Mouse (Mus musculus) gastrocnemius, postnatal 10 days (tissue): ENCODE data around the gene Vmn2r94. TPM values are rescaled to one million over a fixed set of nuclear protein-coding genes. Genes with fewer than 3 reads are reported as not detected.

Source experiments
- DNase-seq: peaks from one replicate; pipeline ENCODE4 v3.0.0; 2021; ENCODE audit warnings: mixed read lengths
- long read RNA-seq, 2 experiments: library from polyadenylated mRNA; stranded (forward); transcript quantifications; one replicate each; pipeline ENCODE4 v2.0.0; 2021
- total RNA-seq, 2 experiments: library from RNA; stranded (reverse); gene quantifications; 2 replicates each; pipeline ENCODE4 v1.2.3; 2021

Vmn2r94 gene
- not detected for total RNA-seq
- long read RNA-seq, experiment 1: 0 reads
- long read RNA-seq, experiment 2: 0 reads

DNA sequence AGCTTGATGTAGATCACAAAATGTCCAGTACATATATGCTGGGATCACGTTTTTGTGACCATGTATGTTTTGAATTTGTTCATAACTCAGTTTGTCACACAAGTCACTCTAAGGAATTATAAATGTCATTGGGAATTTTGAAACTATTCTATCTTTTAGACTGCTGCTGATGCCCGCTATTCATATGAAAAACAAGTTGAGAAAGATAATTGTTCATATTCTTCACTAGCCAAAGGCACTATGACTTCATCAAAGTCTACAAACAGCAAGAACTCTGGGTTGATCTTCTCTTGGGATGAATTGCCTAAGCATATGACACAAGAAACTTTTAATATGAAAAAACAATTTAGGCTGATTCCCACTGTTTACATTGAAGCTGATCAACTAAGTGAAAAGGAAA is at the start of gene Vmn2r94:
Vmn2r94 (minus strand) TSS at position 101 of the 400 bp plus-strand sequence.
- no peak for DNase-seq

DNA sequence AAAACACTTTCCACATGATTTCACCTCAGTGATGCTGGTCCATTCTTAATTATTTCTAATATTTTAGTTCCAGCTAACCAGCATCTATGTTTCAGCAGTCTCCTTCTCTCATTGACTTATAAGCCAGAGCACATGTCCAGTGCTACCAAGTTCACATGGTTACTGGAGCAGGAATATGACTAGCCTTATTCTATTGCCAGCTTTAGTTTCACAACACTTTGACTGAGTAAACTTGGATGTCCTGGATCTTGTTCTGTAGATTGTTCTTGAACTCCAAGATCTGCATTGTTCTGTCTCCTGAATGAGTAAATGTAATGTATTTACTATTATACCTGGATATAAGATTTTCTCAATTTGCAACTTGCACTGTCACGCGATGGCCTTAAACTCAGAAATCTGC is 45.5 kb upstream of the Vmn2r94 start:
- no peak for DNase-seq

DNA sequence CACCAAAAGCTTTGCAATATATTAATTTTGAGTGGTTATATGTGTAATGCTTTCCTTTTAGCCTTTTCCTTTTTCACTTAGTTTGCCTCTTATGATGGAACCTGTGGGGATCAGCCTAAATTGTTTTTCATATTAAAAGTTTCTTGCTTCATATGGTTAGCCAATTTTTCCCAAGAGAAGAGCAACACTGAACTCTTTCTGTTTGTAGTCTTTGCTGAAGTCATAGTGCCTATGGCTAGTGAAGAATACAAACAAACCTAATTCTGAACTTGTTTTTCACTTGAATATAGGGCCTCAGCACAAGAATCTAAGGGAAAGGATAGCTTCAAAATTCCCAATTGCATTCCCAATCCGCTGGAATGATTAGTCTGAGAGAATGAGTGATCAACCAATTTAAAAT is 20.2 kb upstream of the Vmn2r94 start, which contains the start of gene Vmn2r93:
Vmn2r93 (plus strand) TSS at position 301 of the 400 bp plus-strand sequence.
- no peak for DNase-seq

DNA sequence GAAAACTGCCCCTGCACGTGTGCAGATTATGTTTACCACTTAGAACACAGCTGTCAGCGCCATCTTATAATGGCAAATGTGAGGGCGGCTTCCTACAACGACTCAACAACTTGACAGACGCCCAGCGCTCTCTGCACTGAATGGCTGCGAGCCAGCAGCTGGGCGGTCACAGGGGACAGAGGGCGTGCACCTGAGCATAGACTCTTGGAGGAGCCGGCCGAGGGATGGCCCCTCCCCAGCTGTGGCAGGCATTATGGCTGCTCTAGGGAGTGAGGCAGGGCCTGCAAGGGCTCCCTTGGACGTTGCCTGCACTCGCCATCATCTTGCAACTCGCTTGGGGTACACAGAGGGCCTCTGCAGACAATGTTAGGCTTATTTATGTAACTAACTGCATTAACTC is 40.6 kb downstream of the Vmn2r94 start:
- peak; percentile 2 for DNase-seq

DNA sequence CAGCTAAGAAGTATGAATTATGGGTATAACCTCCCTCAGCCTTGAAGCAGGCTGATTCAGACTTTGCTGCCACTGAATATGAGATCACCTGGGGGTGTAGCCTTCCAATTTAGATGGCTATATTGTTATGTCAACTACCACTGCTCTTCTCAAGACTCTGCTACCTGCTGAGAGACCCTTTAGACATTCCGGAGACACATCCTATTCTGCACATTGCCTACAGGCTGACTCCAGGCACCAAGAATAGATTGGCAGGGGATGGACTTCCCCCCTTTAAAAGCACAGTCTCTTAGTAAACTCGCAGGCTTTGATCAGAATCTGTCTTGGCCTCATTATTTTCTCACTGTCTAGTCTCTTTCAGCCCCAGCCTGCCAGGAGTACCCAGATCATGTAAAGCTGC is 45.6 kb downstream of the Vmn2r94 start:
- DNase-seq: no peak

DNA sequence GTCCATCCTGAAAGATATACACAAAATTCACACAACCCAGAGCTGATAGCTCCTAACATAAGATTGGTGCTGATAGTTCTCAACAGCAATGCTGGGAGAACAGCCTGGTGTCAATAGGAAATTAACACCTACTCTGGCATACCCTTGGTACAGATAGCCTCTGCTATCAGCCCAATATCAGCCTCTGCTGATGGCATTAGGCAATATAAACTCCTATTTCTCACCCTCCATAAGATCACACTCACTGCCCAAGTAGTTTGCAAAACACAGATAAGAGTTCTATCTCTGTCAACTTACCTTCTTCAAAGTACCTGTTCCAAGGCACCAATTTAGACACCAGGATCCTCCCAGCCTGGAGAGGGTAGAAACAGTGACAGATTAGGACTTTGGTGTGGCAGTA is 56.3 kb downstream of the Vmn2r94 start:
- DNase-seq: no peak

Other genes starting within 250 kb of the Vmn2r94 start
- not detected for gene Vmn2r124, start 228.3 kb downstream of the Vmn2r94 start, total RNA-seq
- not detected for gene Vmn2r91, start 192.7 kb downstream of the Vmn2r94 start, total RNA-seq
- not detected for gene Vmn2r92, start 125.9 kb downstream of the Vmn2r94 start, total RNA-seq
- gene Vmn2r93, start 20.3 kb upstream of the Vmn2r94 start, total RNA-seq: not detected
- gene Vmn2r95, start 146.3 kb upstream of the Vmn2r94 start, total RNA-seq: not detected